In genomic region chrX:109119829-109120826, GRCm38 (mm10) we compare ENCODE assay signal across 10 mouse cellular contexts. TPM values are rescaled to one million over a fixed set of nuclear protein-coding genes. Genes with fewer than 3 reads are reported as not detected.
DNase-seq lines count a peak whose midpoint lies in the region; ATAC-seq lines count a peak whose summit lies in the region.
"Had no signal": no experiment of that assay in that cellular context is flagged by ENCODE, and none has a peak within 500 bp of the region (broad histone marks: within the 10 kb centered on the region; RNA-seq: fewer than 3 reads in every experiment).

No protein-coding gene starts in this region.

- no peak overlapping the region for H3K4me3 ChIP-seq in kidney, embryonic 15.5 days (replicated peaks)
- no peak overlapping the region for H3K4me3 ChIP-seq in embryonic facial prominence, embryonic 10.5 days
- H3K4me3 ChIP-seq: embryonic facial prominence, embryonic 13.5 days had no signal

- no peaks in the 10 kb centered on the region for H3K9me3 ChIP-seq in kidney, embryonic 15.5 days (replicated peaks)
- H3K9me3 ChIP-seq in embryonic facial prominence, embryonic 10.5 days: no peaks in the 10 kb centered on the region
- H3K9me3 ChIP-seq: embryonic facial prominence, embryonic 13.5 days had no signal

- H3K9ac ChIP-seq in kidney, embryonic 15.5 days: no peak overlapping the region
- H3K9ac ChIP-seq: embryonic facial prominence, embryonic 13.5 days had no signal

- H3K27ac ChIP-seq in kidney, embryonic 15.5 days: no peak overlapping the region
- H3K27ac ChIP-seq in embryonic facial prominence, embryonic 10.5 days (replicated peaks): no peak overlapping the region
- H3K27ac ChIP-seq: embryonic facial prominence, embryonic 13.5 days had no signal

- H3K4me1 ChIP-seq in kidney, embryonic 15.5 days: no peaks in the 10 kb centered on the region
- H3K4me1 ChIP-seq in embryonic facial prominence, embryonic 10.5 days: peaks cover 9% of the 10 kb centered on the region; the same call in 1 of the 2 replicates
- H3K4me1 ChIP-seq: embryonic facial prominence, embryonic 13.5 days had no signal

- no peaks in the 10 kb centered on the region for H3K36me3 ChIP-seq in kidney, embryonic 15.5 days
- peaks cover 4% of the 10 kb centered on the region for H3K36me3 ChIP-seq in embryonic facial prominence, embryonic 10.5 days (replicated peaks)
- H3K36me3 ChIP-seq: embryonic facial prominence, embryonic 13.5 days had no signal

- ATAC-seq in kidney, embryonic 15.5 days (replicated peaks; ENCODE audit: low FRiP score): 0 out of 2 replicates have a peak, but pooled peaks have one; percentile 49
- ATAC-seq in megakaryocyte progenitor cell, adult 5-6 weeks (replicated peaks; ENCODE audit: poor library complexity): peak; percentile 81

- H3K4me2 ChIP-seq in kidney, embryonic 15.5 days: no peak overlapping the region
- H3K4me2 ChIP-seq: embryonic facial prominence, embryonic 13.5 days had no signal

- WGBS in kidney, embryonic 15.5 days: 76% methylated on average over 14 of the region's 14 CpGs
- WGBS in embryonic facial prominence, embryonic 10.5 days: 87% methylated on average over 14 of the region's 14 CpGs

- peak; percentile 2 for DNase-seq in adrenal gland, postnatal 25 days
- no peak for DNase-seq in adrenal gland, adult 8-10 months
- DNase-seq in kidney, adult 11 months: no peak
- DNase-seq in embryonic facial prominence, embryonic 10.5 days (ENCODE audit: low spot score): peak; percentile 7
- DNase-seq in liver: no peak
- DNase-seq in frontal cortex, adult 2 months (ENCODE audit: extremely low spot score in 1 of 2, low spot score in 1 of 2): no peak
- DNase-seq: heart, postnatal 4 days had no signal

- H3K27me3 ChIP-seq in kidney, embryonic 15.5 days: no peaks in the 10 kb centered on the region
- H3K27me3 ChIP-seq in embryonic facial prominence, embryonic 10.5 days (replicated peaks; ENCODE audit: low read depth, poor library complexity, severe bottlenecking): no peaks in the 10 kb centered on the region
- H3K27me3 ChIP-seq: embryonic facial prominence, embryonic 13.5 days had no signal

RNA-seq across cellular contexts. Expression of gene Sh3bgrl, which starts 25.0 kb away (rescaled TPM):
- 111 and 123 TPM in 2 replicates for total RNA-seq in adrenal gland, postnatal 25 days (2021)
- 100 to 1,000 TPM in 3 of 4 experiments, 10 to 100 TPM in 1; 84.8 to 157 (median 120) TPM for total RNA-seq in adrenal gland, adult 8-10 months (2022)
- 131 and 134 TPM in 2 replicates for polyA plus RNA-seq in kidney, embryonic 15.5 days (2015; fragmentation: Nextera tagmentation; extraction: Ambion mirVana)
- 137 and 147 TPM in 2 replicates for polyA plus RNA-seq in embryonic facial prominence, embryonic 10.5 days (2016; fragmentation: Nextera tagmentation; extraction: Ambion mirVana)
- total RNA-seq in megakaryocyte progenitor cell, adult 5-6 weeks (2015): 212 and 221 TPM in 2 replicates
- 121 and 128 TPM in 2 replicates for total RNA-seq in megakaryocyte progenitor cell, adult 5-6 weeks (2017)
- polyA plus RNA-seq in frontal cortex, adult 2 months (2012; rRNA removed): 68.7 and 75.8 TPM in 2 replicates

Comparison
In these comparisons a context has a peak if more than half of its experiments do, and no peak if none do; other contexts are left out.
1. DNase-seq: peak in adrenal gland, postnatal 25 days (single experiment) and embryonic facial prominence, embryonic 10.5 days (single experiment); none in adrenal gland, adult 8-10 months (single experiment), kidney, adult 11 months (single experiment), liver (single experiment) and frontal cortex, adult 2 months (0 of 2).